Mouse (Mus musculus): ENCODE measurements around the gene Slc22a1.

The Slc22a1 gene

GRCm38 (mm10) chr17:12631771-12632600 lies 43.6 kb downstream of the Slc22a1 start:
- DNase-seq (ENCODE audit: low read depth, low spot score) = peak; percentile 83

GRCm38 (mm10) chr17:12630976-12631730 lies 44.5 kb downstream of the Slc22a1 start:
- no peak for DNase-seq (ENCODE audit: low read depth, low spot score)

- no peak for DNase-seq (ENCODE audit: low read depth, low spot score)
These were observed 47.6 kb downstream of the Slc22a1 start for GRCm38 (mm10) chr17:12627983-12628382.

GRCm38 (mm10) chr17:12619641-12620040 lies 56.0 kb downstream of the Slc22a1 start:
- DNase-seq (ENCODE audit: low read depth, low spot score) = no peak

GRCm38 (mm10) chr17:12615429-12615828 lies 60.2 kb downstream of the Slc22a1 start:
- DNase-seq (ENCODE audit: low read depth, low spot score) = no peak

GRCm38 (mm10) chr17:12614511-12615385 lies 60.9 kb downstream of the Slc22a1 start:
- no peak for DNase-seq (ENCODE audit: low read depth, low spot score)

GRCm38 (mm10) chr17:12607202-12607601 lies 68.4 kb downstream of the Slc22a1 start:
- no peak for DNase-seq (ENCODE audit: low read depth, low spot score)

GRCm38 (mm10) chr17:12606634-12607033 lies 69.0 kb downstream of the Slc22a1 start:
- no peak for DNase-seq (ENCODE audit: low read depth, low spot score)

Measured in 3T3-L1 (cell line).